ENCODE assay signal across 7 mouse cellular contexts in the genomic region with DNA sequence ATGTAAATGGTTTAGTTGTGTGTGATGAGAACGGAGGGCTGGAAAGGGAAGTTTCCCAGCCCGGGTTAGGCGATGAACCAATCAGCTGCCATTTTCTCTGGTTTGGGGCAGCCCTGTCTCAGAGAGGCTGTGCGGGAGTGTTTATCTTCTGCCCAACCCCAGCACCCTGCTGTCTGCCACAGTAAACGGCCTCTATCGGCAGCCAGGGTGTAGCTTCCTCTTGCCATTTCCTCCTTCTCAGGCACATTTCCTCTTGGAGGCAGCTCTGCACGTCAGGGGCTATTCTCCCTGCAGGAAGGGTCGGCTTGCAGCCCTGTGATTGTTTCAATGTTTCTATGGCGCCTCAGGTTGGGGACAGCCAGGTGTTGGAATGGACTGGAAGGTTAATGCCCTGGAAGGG. TPM values are rescaled to one million over a fixed set of nuclear protein-coding genes. Genes with fewer than 3 reads are reported as not detected.
DNase-seq lines count a peak whose midpoint lies in the region; ATAC-seq and TF ChIP-seq lines count a peak whose summit lies in the region.

No protein-coding gene starts in this region.

- 7% methylated on average over 9 of the region's 9 CpGs for WGBS in bone marrow, adult 2 months
- WGBS in liver, postnatal 0 days (ENCODE audit: insufficient replicate concordance) = 20% methylated on average over 9 of the region's 9 CpGs
- WGBS in forebrain, embryonic 11.5 days = 66% methylated on average over 9 of the region's 9 CpGs

- no peak overlapping the region for H3K4me3 ChIP-seq in bone marrow, adult 2 months (replicated peaks; ENCODE audit: control insufficient read depth, low read depth, low read length)
- H3K4me3 ChIP-seq in liver, postnatal 0 days (ENCODE audit: low read depth, low read length) = no peak overlapping the region
- no peak overlapping the region for H3K4me3 ChIP-seq in forebrain, embryonic 11.5 days (ENCODE audit: low read depth, low read length)

- H3K27me3 ChIP-seq in liver, postnatal 0 days (ENCODE audit: insufficient read depth, low read length) = no peaks in the 10 kb centered on the region
- no peaks in the 10 kb centered on the region for H3K27me3 ChIP-seq in forebrain, embryonic 11.5 days (ENCODE audit: control insufficient read depth, insufficient read depth, low read length)

- no peak overlapping the region for H3K27ac ChIP-seq in bone marrow, adult 2 months (ENCODE audit: control insufficient read depth, insufficient read depth, low read depth, low read length, poor library complexity)
- peak overlapping the region; percentile 3; the same call in 1 of the 2 replicates for H3K27ac ChIP-seq in liver, postnatal 0 days (ENCODE audit: low read depth)
- H3K27ac ChIP-seq in forebrain, embryonic 11.5 days (ENCODE audit: low read depth, low read length) = no peak overlapping the region

- ATAC-seq in liver, postnatal 0 days = peak; percentile 75
- no peak for ATAC-seq in forebrain, embryonic 11.5 days (replicated peaks; ENCODE audit: low FRiP score)

- peak; percentile 84 for DNase-seq in ES-CJ7 (ENCODE audit: low read depth, low spot score)
- DNase-seq in heart, postnatal 25 days (ENCODE audit: low spot score) = peak; percentile 70
- peak; percentile 52 for DNase-seq in liver, postnatal 0 days
- DNase-seq in cerebellum, adult 8-10 months = no peak
- no peak for DNase-seq in forebrain, embryonic 11.5 days (ENCODE audit: low spot score)
- no peak for DNase-seq in urinary bladder, postnatal 36 days (ENCODE audit: low spot score in 2 of 2)

- peak; percentile 28; the same call in 1 of the 2 replicates for TF ChIP-seq CTCF in bone marrow, adult 2 months (IDR thresholded peaks at IDR 0.05; ENCODE audit: control insufficient read depth, insufficient read depth, low read length)
- peak; percentile 52 for TF ChIP-seq CTCF in liver, postnatal 0 days (IDR thresholded peaks at IDR 0.05; ENCODE audit: low read depth)

- no peak overlapping the region; the same call in 1 of the 2 replicates for H3K9ac ChIP-seq in liver, postnatal 0 days (replicated peaks)
- H3K9ac ChIP-seq in forebrain, embryonic 11.5 days (ENCODE audit: low read length) = no peak overlapping the region

- H3K4me1 ChIP-seq in bone marrow, adult 2 months (ENCODE audit: control insufficient read depth, insufficient read depth, low read length) = no peaks in the 10 kb centered on the region
- peaks cover 4% of the 10 kb centered on the region for H3K4me1 ChIP-seq in liver, postnatal 0 days (ENCODE audit: insufficient read depth)
- H3K4me1 ChIP-seq in forebrain, embryonic 11.5 days (replicated peaks; ENCODE audit: control insufficient read depth, insufficient read depth, low read length) = no peaks in the 10 kb centered on the region

- no peaks in the 10 kb centered on the region for H3K36me3 ChIP-seq in liver, postnatal 0 days (replicated peaks; ENCODE audit: insufficient read depth, low read length)
- no peaks in the 10 kb centered on the region for H3K36me3 ChIP-seq in forebrain, embryonic 11.5 days (ENCODE audit: control insufficient read depth, insufficient read depth, low read length)

- no peak for TF ChIP-seq POLR2A in bone marrow, adult 2 months (IDR thresholded peaks at IDR 0.05; ENCODE audit: borderline replicate concordance, control insufficient read depth, low read depth, low read length)

- no peaks in the 10 kb centered on the region for H3K9me3 ChIP-seq in liver, postnatal 0 days (ENCODE audit: low read length)
- H3K9me3 ChIP-seq in forebrain, embryonic 11.5 days (ENCODE audit: control insufficient read depth, low read length) = no peaks in the 10 kb centered on the region

- TF ChIP-seq EP300 in liver, postnatal 0 days (IDR thresholded peaks at IDR 0.05; ENCODE audit: low read depth) = no peak

- no peak overlapping the region for H3K4me2 ChIP-seq in liver, postnatal 0 days (ENCODE audit: low read depth, low read length)
- no peak overlapping the region for H3K4me2 ChIP-seq in forebrain, embryonic 11.5 days (ENCODE audit: low read depth, low read length, severe bottlenecking)

- intact Hi-C loops in heart, postnatal 25 days (cut with DNase I) = no loop called here

RNA-seq across cellular contexts. Expression of gene She, which starts 12.0 kb away (rescaled TPM):
- 1.2 and 1.7 TPM in 2 replicates for polyA plus RNA-seq in bone marrow, adult 2 months (2011; ENCODE audit: insufficient read depth, insufficient read length, low replicate concordance, missing spikeins)
- total RNA-seq in heart, postnatal 25 days (2021) = 10 to 100 TPM; 12.1 to 14.7 TPM
- polyA plus RNA-seq in liver, postnatal 0 days (2015; fragmentation: Nextera tagmentation; extraction: Ambion mirVana) = 0.92 and 1.00 TPM in 2 replicates
- polyA plus RNA-seq in forebrain, embryonic 11.5 days (2014; fragmentation: Nextera tagmentation; extraction: Ambion mirVana) = 2.0 and 2.4 TPM in 2 replicates

Comparison
In these comparisons a context has a peak if more than half of its experiments do, and no peak if none do; other contexts are left out.
1. DNase-seq: peak in ES-CJ7 (single experiment), heart, postnatal 25 days (single experiment) and liver, postnatal 0 days (single experiment); none in cerebellum, adult 8-10 months (single experiment), forebrain, embryonic 11.5 days (single experiment) and urinary bladder, postnatal 36 days (0 of 2).